Mouse (Mus musculus) left cerebral cortex, postnatal 4 days (tissue): ENCODE results near the gene Tbx10. TPM values are rescaled to one million over a fixed set of nuclear protein-coding genes. Genes with fewer than 3 reads are reported as not detected.
"Not testable (repeated sequence)": the region's sequence is repeated elsewhere in the genome, so short reads cannot be mapped to it uniquely, and the experiment has no call there.

Source experiments
- DNase-seq: peaks from one replicate; pipeline ENCODE4 v3.0.0-alpha.2; 2022
- intact Hi-C: fragments of 180-260 bp; cut with DNase I; formaldehyde crosslinking; loops from one replicate; pipeline ENCODE4 v1.15.1; 2025
- total RNA-seq, 2 experiments: library from RNA; stranded (reverse); gene quantifications; 2 replicates each; pipeline ENCODE4 v1.2.3; 2021

Tbx10 gene
- total RNA-seq, 2 experiments from 2014 or later: not detected

- intact Hi-C loops, DNase-seq: not testable (repeated sequence)
These were observed 44.7 kb downstream of the Tbx10 start for GRCm38 (mm10) chr19:4037154-4037787.

DNA sequence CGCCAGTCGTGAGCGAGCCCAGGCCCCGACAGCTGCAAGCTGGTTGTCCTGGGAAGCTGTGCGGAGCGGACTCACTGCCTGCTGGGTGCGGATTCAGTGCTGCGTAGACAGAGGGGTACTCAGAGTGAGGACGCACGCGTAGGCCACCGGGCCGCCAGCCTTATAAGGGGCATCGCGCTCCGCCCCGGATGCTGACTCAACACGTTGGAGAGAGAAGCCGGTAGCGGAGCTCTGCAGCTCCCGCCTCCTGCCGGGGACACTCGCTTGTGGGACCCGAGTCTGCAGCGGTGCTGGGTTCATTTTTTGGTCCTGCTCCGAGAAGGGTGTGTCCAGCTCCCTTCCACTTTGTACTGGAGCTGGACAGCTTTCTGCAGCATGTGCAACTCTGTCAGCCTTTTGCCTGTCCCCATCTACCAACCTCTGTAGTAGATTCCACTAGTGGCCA is 45.3 kb downstream of the Tbx10 start, which contains the start of gene Gstp1:
Gstp1 (minus strand) TSS at position 198 of the 445 bp plus-strand sequence.
- DNase-seq: peak; percentile 82
- intact Hi-C loops: no loop called here

- not testable (repeated sequence) for DNase-seq
These were observed 48.4 kb downstream of the Tbx10 start for GRCm38 (mm10) chr19:4040941-4041340.

DNA sequence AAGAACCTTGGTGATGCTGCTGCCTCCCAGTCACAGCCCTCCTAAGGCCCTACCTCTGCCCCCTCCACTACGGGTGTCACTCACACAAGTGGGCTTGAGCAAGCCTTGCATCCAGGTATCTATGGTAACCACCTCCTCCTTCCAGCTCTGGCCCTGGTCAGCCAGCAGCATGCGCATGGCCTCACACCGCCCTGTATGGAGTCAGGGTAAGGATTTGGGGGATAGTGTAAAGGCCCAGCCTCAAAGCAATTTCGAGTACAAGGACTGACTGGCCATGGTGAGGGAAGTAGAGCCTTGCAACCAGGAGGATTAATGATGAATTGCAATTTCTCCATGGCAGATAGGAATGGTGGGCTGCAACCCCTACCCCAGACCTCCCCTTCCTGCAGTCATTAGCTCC is 48.9 kb downstream of the Tbx10 start:
- DNase-seq, intact Hi-C loops: not testable (repeated sequence)

More at GRCm38 (mm10) chr19:4040941-4041340, 48.4 kb downstream of the Tbx10 start:
- intact Hi-C loops: not testable (repeated sequence)

DNA sequence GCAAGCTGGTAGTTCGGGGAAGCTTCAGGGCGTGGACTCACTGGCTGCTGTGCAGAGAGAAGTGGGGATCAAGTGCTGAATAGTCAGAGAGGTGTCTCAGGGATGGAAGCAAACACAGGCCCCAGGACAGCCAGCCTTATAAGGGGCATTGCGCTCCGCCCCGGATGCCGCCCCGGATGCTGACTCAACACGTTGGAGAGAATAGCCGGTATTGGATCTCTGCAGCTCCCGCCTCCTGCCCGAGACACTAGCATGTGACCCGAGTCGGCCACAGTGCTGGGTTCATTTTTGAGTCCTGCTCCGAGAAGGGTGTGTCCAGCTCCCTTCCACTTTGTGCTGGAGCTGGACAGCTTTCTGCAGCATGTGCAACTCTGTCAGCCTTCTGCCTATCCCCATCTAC is 49.6 kb downstream of the Tbx10 start:
- DNase-seq: no peak
- intact Hi-C loops: no loop called here

DNA sequence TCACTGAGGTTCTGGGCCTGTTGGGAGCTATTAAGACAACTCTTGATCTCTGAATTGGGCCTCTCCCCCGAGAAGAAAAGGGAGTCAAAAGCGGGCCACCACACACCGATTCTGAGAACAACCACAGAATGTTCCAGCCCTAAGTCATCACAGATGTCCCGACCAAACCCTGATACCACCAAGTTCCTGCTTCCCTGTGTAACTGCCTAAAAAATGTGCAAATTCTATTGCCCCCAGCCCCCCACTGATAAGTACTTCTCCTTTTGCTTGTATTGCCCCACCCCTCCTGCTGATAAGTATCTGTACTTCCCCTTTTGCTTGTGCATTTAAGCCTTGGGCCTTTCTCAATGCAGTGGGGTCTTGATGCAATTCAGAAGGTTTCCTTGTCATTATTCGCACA is 51.6 kb downstream of the Tbx10 start:
- intact Hi-C loops, DNase-seq: not testable (repeated sequence)

- peak; percentile 62 for DNase-seq
- intact Hi-C loops: no loop called here
These were observed 53.7 kb downstream of the Tbx10 start, which contains the start of gene Gstp2 for GRCm38 (mm10) chr19:4045966-4046865. TSS of gene Gstp2 (minus strand) at chr19:4046023.

DNA sequence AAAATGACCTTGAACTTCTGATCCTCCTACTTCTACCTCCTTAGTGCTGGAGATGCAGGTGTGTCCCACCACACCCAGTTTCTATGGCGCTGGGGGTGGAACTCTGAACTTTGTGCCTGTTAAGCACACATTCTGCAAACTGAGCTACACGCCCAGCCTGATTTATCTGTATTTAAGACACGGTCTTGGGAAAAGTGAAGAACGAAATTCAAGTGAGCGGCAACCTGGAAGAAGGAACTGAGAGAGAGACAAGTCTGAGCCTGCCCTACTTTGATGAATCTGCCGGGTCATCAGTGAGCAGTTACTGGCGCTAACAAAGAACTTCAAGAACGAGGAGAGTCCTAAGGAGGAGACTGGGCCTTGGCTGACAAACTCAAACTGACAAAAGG is 54.3 kb downstream of the Tbx10 start:
- intact Hi-C loops: no loop called here

DNA sequence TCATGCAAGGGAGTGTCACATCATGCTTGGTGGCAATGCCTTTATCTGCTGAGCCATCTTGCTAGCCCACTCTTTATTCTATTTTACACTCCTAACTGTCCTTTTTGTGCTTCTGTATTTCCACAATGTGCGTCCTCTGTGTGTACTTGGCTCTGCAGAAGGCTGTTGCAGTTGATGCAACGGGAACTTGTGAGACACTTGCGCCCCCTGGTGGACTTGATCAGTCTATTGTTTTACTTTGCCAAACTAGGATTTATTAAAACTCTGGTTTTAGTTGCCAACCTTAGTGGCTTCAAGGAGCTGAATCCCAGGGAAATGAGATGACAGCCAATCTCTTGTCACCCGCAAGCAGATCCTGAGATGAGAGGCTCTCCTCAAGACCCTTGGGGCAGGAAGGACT is 55.3 kb downstream of the Tbx10 start:
- peak; percentile 89 for DNase-seq
- intact Hi-C loops: no loop called here

More for the DNA sequence above, 54.3 kb downstream of the Tbx10 start:
- DNase-seq: no peak

- DNase-seq, intact Hi-C loops: not testable (repeated sequence)
These were observed 56.5 kb downstream of the Tbx10 start for GRCm38 (mm10) chr19:4049069-4049468.

Other genes starting within 250 kb of the Tbx10 start
- 10 to 100 TPM; 89.1 to 90.7 TPM for gene Kmt5b, start 225.3 kb upstream of the Tbx10 start, total RNA-seq
- gene Chka, start 141.0 kb upstream of the Tbx10 start, total RNA-seq: 100 to 1,000 TPM in 1 of 2 experiments, 10 to 100 TPM in 1; 88.7 to 104 TPM
- gene Tcirg1, start 85.6 kb upstream of the Tbx10 start, total RNA-seq: 10 to 100 TPM; 24.0 to 27.9 TPM
- gene Ndufs8, start 80.0 kb upstream of the Tbx10 start, total RNA-seq: 100 to 1,000 TPM in 1 of 2 experiments, 10 to 100 TPM in 1; 94.0 to 102 TPM
- gene Aldh3b1, start 62.9 kb upstream of the Tbx10 start, total RNA-seq: 1 to 10 TPM; 1.5 to 1.9 TPM
- 1 to 10 TPM; 6.4 to 8.9 TPM for gene Unc93b1, start 57.6 kb upstream of the Tbx10 start, total RNA-seq
- not detected for gene Aldh3b3, start 34.1 kb upstream of the Tbx10 start, total RNA-seq
- gene Aldh3b2, start 20.4 kb upstream of the Tbx10 start, total RNA-seq: under 1 TPM; 0.40 to 0.64 TPM
- 1 to 10 TPM; 1.4 to 1.6 TPM for gene Acy3, start 6.2 kb upstream of the Tbx10 start, total RNA-seq
- gene Nudt8, start 7.8 kb downstream of the Tbx10 start, total RNA-seq: 10 to 100 TPM; 14.6 to 14.8 TPM
- 1 to 10 TPM; 4.1 to 4.8 TPM for gene Gm49405, start 7.9 kb downstream of the Tbx10 start, total RNA-seq
- 1 to 10 TPM; 8.3 to 9.4 TPM for gene Doc2g, start 10.6 kb downstream of the Tbx10 start, total RNA-seq
- 100 to 1,000 TPM; 185 to 196 TPM for gene Ndufv1, start 20.1 kb downstream of the Tbx10 start, total RNA-seq
- 100 to 1,000 TPM; 288 to 297 TPM for gene Gstp1, start 45.2 kb downstream of the Tbx10 start, total RNA-seq
- 10 to 100 TPM; 27.2 to 31.6 TPM for gene Gstp2, start 53.3 kb downstream of the Tbx10 start, total RNA-seq
- not detected for gene Gstp3, start 66.8 kb downstream of the Tbx10 start, total RNA-seq
- gene Cabp2, start 88.8 kb downstream of the Tbx10 start, total RNA-seq: not detected
- 10 to 100 TPM; 27.5 to 28.3 TPM for gene Cdk2ap2, start 104.4 kb downstream of the Tbx10 start, total RNA-seq
- gene Pitpnm1, start 107.2 kb downstream of the Tbx10 start, total RNA-seq: 100 to 1,000 TPM; 185 to 187 TPM
- 10 to 100 TPM; 54.8 to 64.8 TPM for gene Aip, start 133.1 kb downstream of the Tbx10 start, total RNA-seq
- not detected for gene Gpr152, start 147.0 kb downstream of the Tbx10 start, total RNA-seq
- gene Cabp4, start 151.3 kb downstream of the Tbx10 start, total RNA-seq: not detected
- gene Coro1b, start 155.9 kb downstream of the Tbx10 start, total RNA-seq: 100 to 1,000 TPM in 1 of 2 experiments, 10 to 100 TPM in 1; 92.6 to 107 TPM
- gene Ptprcap, start 160.9 kb downstream of the Tbx10 start, total RNA-seq: 1 to 10 TPM; 1.2 to 1.6 TPM
- gene Rps6kb2, start 170.6 kb downstream of the Tbx10 start, total RNA-seq: 10 to 100 TPM; 38.1 to 39.2 TPM
- 1 to 10 TPM; 2.4 to 3.1 TPM for gene Carns1, start 182.7 kb downstream of the Tbx10 start, total RNA-seq
- 1 to 10 TPM; 2.1 to 2.4 TPM for gene Tbc1d10c, start 198.5 kb downstream of the Tbx10 start, total RNA-seq
- 100 to 1,000 TPM; 318 to 333 TPM for gene Ppp1ca, start 199.3 kb downstream of the Tbx10 start, total RNA-seq
- 10 to 100 TPM in 1 of 2 experiments, 1 to 10 TPM in 1; 9.8 to 10.6 TPM for gene Rad9a, start 208.9 kb downstream of the Tbx10 start, total RNA-seq
- gene Clcf1, start 221.5 kb downstream of the Tbx10 start, total RNA-seq: 1 to 10 TPM; 1.2 to 1.3 TPM
- gene AC109138.7, start 221.6 kb downstream of the Tbx10 start, total RNA-seq: not detected
- 10 to 100 TPM; 11.3 to 11.9 TPM for gene Pold4, start 239.1 kb downstream of the Tbx10 start, total RNA-seq